Mouse (Mus musculus): ENCODE measurements at regions not wholly inside any gene's neighbourhood (a gene's known extent, or its start where the extent isn't known, plus 50 kb on each side); places are given as distances from the start of the nearest gene placed in this dataset.

DNA sequence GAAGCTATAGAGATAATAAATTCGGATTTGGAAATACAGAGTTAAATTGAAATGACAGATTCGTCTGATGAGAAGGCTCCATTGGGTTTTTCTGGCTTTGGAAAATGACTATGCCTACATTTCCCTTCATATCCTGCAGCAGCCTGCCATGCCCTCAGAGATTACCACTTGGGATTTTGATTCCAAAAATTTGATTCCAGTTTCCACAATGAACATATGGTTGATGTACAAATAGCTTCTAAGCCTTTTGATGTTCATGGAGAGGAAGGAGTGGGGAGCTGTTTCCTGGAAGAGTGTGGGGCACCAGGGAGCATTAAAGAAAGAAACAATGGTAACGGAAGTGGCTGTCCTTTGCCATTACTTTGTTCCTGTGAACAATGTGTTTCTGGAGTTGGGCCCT, 122.1 kb downstream of the Ahr start:
- Histone ChIP-seq H3K4me3 (ENCODE audit: control insufficient read depth in 1 of 2, insufficient read depth in 1 of 2, low read depth in 2 of 2, low read length in 2 of 2) (no peak overlapping the region), H3K9me3 (replicated peaks; ENCODE audit: insufficient read depth, low read length) (no peaks in the 10 kb centered on the region), H3K27ac (ENCODE audit: control insufficient read depth, low read depth, low read length) (no peak overlapping the region), H3K27me3 (ENCODE audit: control insufficient read depth in 1 of 2, insufficient read depth in 2 of 2, low read length in 2 of 2) (no peaks in the 10 kb centered on the region), H3K79me2 (ENCODE audit: control insufficient read depth, insufficient read depth, low read length, poor library complexity) (no peaks in the 10 kb centered on the region), H3K4me1 (ENCODE audit: control insufficient read depth in 1 of 2, insufficient read depth in 2 of 2, low read length in 2 of 2) (no peaks in the 10 kb centered on the region), H3K9ac (ENCODE audit: control insufficient read depth, low read depth, low read length, poor library complexity, severe bottlenecking) (no peak overlapping the region), H3K36me3 (ENCODE audit: control insufficient read depth in 1 of 2, insufficient read depth in 2 of 2, low read length in 2 of 2) (no peaks in the 10 kb centered on the region)
- DNase-seq (ENCODE audit: low read depth, low spot score) = no peak
- TF ChIP-seq SIN3A (IDR thresholded peaks at IDR 0.05; ENCODE audit: low read length) = no peak
- TF ChIP-seq USF1 (IDR thresholded peaks at IDR 0.05; ENCODE audit: low read depth, low read length) = no peak
- no peak for TF ChIP-seq TAL1 (IDR thresholded peaks at IDR 0.05; ENCODE audit: low read length)
- TF ChIP-seq NELFE (IDR thresholded peaks at IDR 0.05; ENCODE audit: low read depth, low read length) = no peak
- TF ChIP-seq POLR2AphosphoS2 (IDR thresholded peaks at IDR 0.05; ENCODE audit: low read length) = no peak
- no peak for TF ChIP-seq MYB (IDR thresholded peaks at IDR 0.05; ENCODE audit: low read depth, low read length)
- TF ChIP-seq CTCF (IDR thresholded peaks at IDR 0.05 in 2 of 3, conservative IDR thresholded peaks at IDR 0.05 in 1 of 3; ENCODE audit: control insufficient read depth in 1 of 3, insufficient read depth in 1 of 3, low read depth in 2 of 3, low read length in 3 of 3, poor library complexity in 1 of 3, severe bottlenecking in 1 of 3) = no peak

DNA sequence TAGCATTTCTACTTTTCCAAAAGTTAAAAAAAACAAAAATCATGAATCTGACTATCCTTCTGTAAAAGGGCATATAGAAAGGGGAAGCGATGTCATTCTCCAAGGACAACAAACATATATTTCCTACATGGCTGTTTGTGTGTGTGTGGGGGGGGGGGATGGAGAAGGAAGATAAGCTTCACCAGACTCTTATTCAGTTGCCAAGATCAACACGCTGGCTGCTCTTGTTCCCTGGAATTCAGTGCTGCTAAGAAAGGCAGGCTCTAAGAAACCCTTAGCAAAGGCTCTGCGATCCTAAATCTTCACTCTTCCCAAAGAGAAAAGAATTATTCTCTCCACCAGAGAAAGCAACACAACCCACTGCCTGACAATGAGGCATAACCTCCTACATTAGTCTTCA, 126.4 kb downstream of the Ahr start:
- no peaks in the 10 kb centered on the region for H3K4me1 ChIP-seq (ENCODE audit: control insufficient read depth in 1 of 2, insufficient read depth in 2 of 2, low read length in 2 of 2)
- TF ChIP-seq MYB (IDR thresholded peaks at IDR 0.05; ENCODE audit: low read depth, low read length) = no peak
- no peaks in the 10 kb centered on the region for H3K36me3 ChIP-seq (ENCODE audit: control insufficient read depth in 1 of 2, insufficient read depth in 2 of 2, low read length in 2 of 2)
- DNase-seq (ENCODE audit: low read depth, low spot score) = no peak
- H3K9me3 ChIP-seq (replicated peaks; ENCODE audit: insufficient read depth, low read length) = no peaks in the 10 kb centered on the region
- no peaks in the 10 kb centered on the region; a peak in 1 of 4 replicates for H3K27me3 ChIP-seq (ENCODE audit: control insufficient read depth in 1 of 2, insufficient read depth in 2 of 2, low read length in 2 of 2)
- no peak overlapping the region for H3K4me3 ChIP-seq (ENCODE audit: control insufficient read depth in 1 of 2, insufficient read depth in 1 of 2, low read depth in 2 of 2, low read length in 2 of 2)
- no peaks in the 10 kb centered on the region for H3K79me2 ChIP-seq (ENCODE audit: control insufficient read depth, insufficient read depth, low read length, poor library complexity)
- no peak overlapping the region for H3K9ac ChIP-seq (ENCODE audit: control insufficient read depth, low read depth, low read length, poor library complexity, severe bottlenecking)
- H3K27ac ChIP-seq (ENCODE audit: control insufficient read depth, low read depth, low read length) = no peak overlapping the region

DNA sequence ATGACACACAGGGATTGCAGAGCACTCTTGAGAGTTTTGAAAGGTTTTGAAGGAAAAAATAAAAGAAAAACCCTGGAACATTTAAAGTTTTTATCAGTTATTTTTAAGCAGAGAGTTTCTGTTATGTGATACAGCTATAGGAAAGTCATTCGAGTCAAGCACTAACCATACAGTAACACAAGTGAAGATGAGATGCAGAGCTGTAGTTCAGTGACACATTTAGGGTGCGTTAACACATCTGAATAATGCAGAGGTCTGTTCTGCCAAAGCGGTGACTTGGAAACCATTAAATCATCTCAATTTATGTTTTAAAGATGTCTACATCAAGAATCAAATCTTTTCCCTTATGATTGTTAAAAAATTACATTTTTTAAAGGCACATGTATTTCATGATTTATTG, 126.8 kb downstream of the Ahr start:
- H3K79me2 ChIP-seq (ENCODE audit: control insufficient read depth, insufficient read depth, low read length, poor library complexity) = no peaks in the 10 kb centered on the region
- no peaks in the 10 kb centered on the region for H3K9me3 ChIP-seq (replicated peaks; ENCODE audit: insufficient read depth, low read length)

DNA sequence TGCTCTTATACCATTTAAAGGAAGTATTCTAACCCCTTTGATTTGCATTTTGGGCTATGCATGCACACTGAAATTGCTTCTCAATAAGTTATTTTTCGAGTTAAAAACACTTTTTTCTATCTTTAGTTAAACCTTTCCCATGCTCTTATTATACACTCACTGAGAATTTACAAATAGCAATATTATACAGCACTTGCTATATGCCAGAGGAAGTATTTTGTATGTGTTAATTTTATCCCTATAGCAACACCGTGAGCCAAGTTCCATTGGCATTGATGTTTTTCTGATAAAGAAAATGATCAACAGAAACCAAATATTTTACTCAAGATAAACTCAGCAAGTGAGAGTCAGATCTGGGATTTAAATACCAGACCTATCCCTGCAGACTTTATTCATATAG, 133.0 kb downstream of the Ahr start:
- Histone ChIP-seq H3K4me1 (ENCODE audit: control insufficient read depth in 1 of 2, insufficient read depth in 2 of 2, low read length in 2 of 2) (no peaks in the 10 kb centered on the region), H3K27ac (ENCODE audit: control insufficient read depth, low read depth, low read length) (no peak overlapping the region), H3K36me3 (ENCODE audit: control insufficient read depth in 1 of 2, insufficient read depth in 2 of 2, low read length in 2 of 2) (no peaks in the 10 kb centered on the region), H3K9me3 (replicated peaks; ENCODE audit: insufficient read depth, low read length) (no peaks in the 10 kb centered on the region), H3K79me2 (ENCODE audit: control insufficient read depth, insufficient read depth, low read length, poor library complexity) (no peaks in the 10 kb centered on the region), H3K27me3 (ENCODE audit: control insufficient read depth in 1 of 2, insufficient read depth in 2 of 2, low read length in 2 of 2) (no peaks in the 10 kb centered on the region; a peak in 1 of 4 replicates), H3K9ac (ENCODE audit: control insufficient read depth, low read depth, low read length, poor library complexity, severe bottlenecking) (no peak overlapping the region), H3K4me3 (ENCODE audit: control insufficient read depth in 1 of 2, insufficient read depth in 1 of 2, low read depth in 2 of 2, low read length in 2 of 2) (no peak overlapping the region)
- TF ChIP-seq USF1 (IDR thresholded peaks at IDR 0.05; ENCODE audit: low read depth, low read length) = no peak
- DNase-seq (ENCODE audit: low read depth, low spot score) = no peak

More for the DNA sequence above, 126.8 kb downstream of the Ahr start:
- Histone ChIP-seq H3K27ac (ENCODE audit: control insufficient read depth, low read depth, low read length) (no peak overlapping the region), H3K36me3 (ENCODE audit: control insufficient read depth in 1 of 2, insufficient read depth in 2 of 2, low read length in 2 of 2) (no peaks in the 10 kb centered on the region), H3K27me3 (ENCODE audit: control insufficient read depth in 1 of 2, insufficient read depth in 2 of 2, low read length in 2 of 2) (no peaks in the 10 kb centered on the region; a peak in 1 of 4 replicates), H3K4me1 (ENCODE audit: control insufficient read depth in 1 of 2, insufficient read depth in 2 of 2, low read length in 2 of 2) (no peaks in the 10 kb centered on the region), H3K9ac (ENCODE audit: control insufficient read depth, low read depth, low read length, poor library complexity, severe bottlenecking) (no peak overlapping the region), H3K4me3 (ENCODE audit: control insufficient read depth in 1 of 2, insufficient read depth in 1 of 2, low read depth in 2 of 2, low read length in 2 of 2) (no peak overlapping the region)
- TF ChIP-seq GABPA (IDR thresholded peaks at IDR 0.05; ENCODE audit: low read depth, low read length) = no peak
- DNase-seq (ENCODE audit: low read depth, low spot score) = no peak
